Mouse (Mus musculus): ENCODE data around the gene Unc5b. TPM values are rescaled to one million over a fixed set of nuclear protein-coding genes. Genes with fewer than 3 reads are reported as not detected.

Unc5b gene
- total RNA-seq (2023), result under 1 TPM; 0.31 to 0.50 TPM

DNA sequence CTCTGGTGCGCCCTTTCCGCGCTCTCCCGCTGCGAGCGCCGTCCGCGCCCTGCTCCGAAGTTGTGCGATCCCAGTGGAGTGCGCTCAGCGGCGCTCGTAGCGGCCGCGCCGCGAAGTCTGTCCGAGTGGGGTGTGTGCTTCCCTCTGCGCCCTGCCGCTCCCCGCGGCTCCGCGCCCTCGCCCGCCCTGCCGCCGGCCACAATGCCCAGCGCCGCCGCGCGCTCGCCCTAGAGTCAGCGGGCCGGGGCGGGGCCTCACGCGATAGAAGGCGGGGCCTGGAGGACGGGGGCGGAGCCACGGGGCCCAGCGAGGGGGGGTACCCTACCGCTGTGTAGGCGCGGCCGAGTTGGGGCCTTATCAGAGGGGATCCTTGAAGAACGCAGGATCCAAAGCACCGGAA, at the start of gene Unc5b:
Unc5b (minus strand) TSS at position 203 of the 400 bp plus-strand sequence.

DNA sequence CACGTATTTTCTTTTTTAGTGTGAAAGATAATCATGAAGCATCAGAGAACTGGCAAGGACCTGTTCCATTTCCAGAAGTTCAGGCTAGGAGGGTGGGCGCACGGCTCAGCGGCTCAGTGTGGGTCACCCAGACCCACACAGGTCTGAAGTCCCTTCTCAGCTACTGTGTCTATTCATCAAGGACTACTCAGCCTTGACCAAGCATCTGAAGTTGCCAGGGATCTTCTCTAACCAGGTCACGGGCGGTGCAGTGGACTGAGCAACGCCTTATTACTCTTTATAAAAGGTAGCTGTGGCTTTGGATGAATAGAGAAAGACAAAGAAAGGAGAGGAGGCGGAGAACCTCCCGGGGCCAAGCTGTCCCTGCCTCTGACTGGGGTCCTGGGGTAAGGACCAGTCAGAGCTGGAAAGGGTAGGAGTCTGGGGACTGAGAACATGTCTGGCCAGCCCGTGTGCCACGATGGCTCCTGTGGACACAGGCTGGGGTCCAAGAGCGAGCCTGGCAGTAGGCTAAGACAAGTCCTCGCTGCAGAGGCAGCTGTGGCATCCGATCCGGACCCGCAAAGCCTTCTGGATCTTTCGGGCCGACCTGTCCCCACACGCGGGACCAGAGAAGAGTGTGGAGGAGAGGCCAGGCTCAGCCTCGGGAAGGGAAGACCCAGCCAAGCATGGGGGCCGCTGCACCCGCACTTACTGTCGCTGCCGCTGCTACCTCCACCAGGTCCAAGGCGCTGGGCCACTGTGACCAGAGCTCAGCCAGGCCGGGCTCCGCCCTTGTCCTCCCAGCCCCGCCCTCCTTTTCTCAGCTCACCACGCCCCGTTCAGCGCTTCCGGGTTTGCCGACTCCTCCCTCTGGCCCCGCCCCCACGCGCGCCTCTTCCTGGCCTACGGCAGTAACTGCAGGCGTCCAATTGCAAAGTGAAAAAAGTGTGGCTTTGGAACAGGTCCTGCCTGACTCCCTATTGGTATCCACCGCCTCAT, 79.1 kb downstream of the Unc5b start, which contains the start of gene Slc29a3:
Slc29a3 (minus strand) TSS at position 755 of the 981 bp plus-strand sequence.

Other genes starting within 250 kb of the Unc5b start
- 1 to 10 TPM; 1.6 to 1.7 TPM for gene Cdh23, start 135.1 kb downstream of the Unc5b start, total RNA-seq (2023)
- gene Slc29a3, start 78.8 kb downstream of the Unc5b start, total RNA-seq (2023), result 10 to 100 TPM; 29.3 to 30.2 TPM

Data from neutrophil, adult 83 days (primary cell).